Mouse (Mus musculus) brain, embryonic 14.5 days (tissue): ENCODE results near the gene Gm10277.

ENCODE experiments used
- CTCF ChIP-seq: fragments of 200-500 bp; IDR thresholded peaks from 2 replicates; pipeline ENCODE4 v1.5.1; 2012; ENCODE audit warnings: inconsistent platforms, mild to moderate bottlenecking, moderate library complexity, borderline replicate concordance; ENCODE audit not compliant: insufficient read depth, insufficient read length; ENCODE audit errors: extremely low read depth
- POLR2A ChIP-seq: fragments of 200-500 bp; IDR thresholded peaks from 2 replicates; pipeline ENCODE4 v1.6.1; 2012; ENCODE audit warnings: mild to moderate bottlenecking, inconsistent platforms, borderline replicate concordance; ENCODE audit not compliant: poor library complexity, insufficient read depth, insufficient read length, severe bottlenecking; ENCODE audit errors: extremely low read depth

- peak; percentile 31; the same call in 1 of the 2 replicates for TF ChIP-seq POLR2A
- no peak for TF ChIP-seq CTCF
Measured at GRCm38 (mm10) chr11:77763673-77764340, 23.7 kb downstream of the Gm10277 start.
